Mouse (Mus musculus): ENCODE measurements around the gene Olfr967. TPM values are rescaled to one million over a fixed set of nuclear protein-coding genes. Genes with fewer than 3 reads are reported as not detected.
"Not testable (repeated sequence)": the region's sequence is repeated elsewhere in the genome, so short reads cannot be mapped to it uniquely, and the experiment has no call there.

The Olfr967 gene
- not detected in 2 replicates for polyA plus RNA-seq (2012; ENCODE audit: insufficient read depth, insufficient read length, missing spikeins)

GRCm38 (mm10) chr9:39745949-39746348, at the start of gene Olfr967:
Gene Olfr967 (plus strand): TSS chr9:39746249.
- H3K27ac ChIP-seq (replicated peaks; ENCODE audit: low read depth, low read length), result no peak within 1 kb of the TSS
- no peak within 1 kb of the TSS for H3K4me3 ChIP-seq (ENCODE audit: insufficient read depth, low read depth, low read length)
- H3K4me1 ChIP-seq (ENCODE audit: control insufficient read depth, insufficient read depth, insufficient read length, low read length), result no peaks in the 10 kb centered on the region

GRCm38 (mm10) chr9:39701123-39701522, 44.9 kb upstream of the Olfr967 start:
- H3K27ac ChIP-seq (replicated peaks; ENCODE audit: low read depth, low read length); H3K4me1 ChIP-seq (ENCODE audit: control insufficient read depth, insufficient read depth, insufficient read length, low read length); H3K4me3 ChIP-seq (ENCODE audit: insufficient read depth, low read depth, low read length): not testable (repeated sequence)

DNA sequence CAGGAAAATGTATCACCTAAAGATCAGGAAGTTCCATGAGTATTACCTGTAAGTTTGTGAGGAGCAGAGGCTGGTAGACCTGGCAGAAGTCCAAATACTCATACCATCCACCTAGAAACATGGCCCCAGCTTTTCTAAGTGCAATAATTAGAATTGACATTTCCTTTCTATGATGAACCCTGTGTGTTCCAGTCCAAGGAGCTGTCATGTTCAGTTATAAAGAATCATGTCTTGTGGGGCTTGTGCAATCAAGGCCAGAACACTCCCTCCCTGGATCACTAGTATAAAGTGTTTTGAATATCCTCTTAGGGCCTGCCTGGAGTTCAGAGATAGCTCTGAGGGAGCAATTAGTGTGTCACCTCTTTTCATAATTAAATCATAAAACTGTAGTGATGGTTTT, 39.0 kb upstream of the Olfr967 start, which contains the start of gene Olfr149:
Gene Olfr149, minus strand, starts transcription at position 101 of the 400 bp plus-strand sequence.
- Histone ChIP-seq H3K27ac (replicated peaks; ENCODE audit: low read depth, low read length) (no peak within 1 kb of the TSS), H3K4me3 (ENCODE audit: insufficient read depth, low read depth, low read length) (no peak within 1 kb of the TSS), H3K4me1 (ENCODE audit: control insufficient read depth, insufficient read depth, insufficient read length, low read length) (no peaks in the 10 kb centered on the region)

- Histone ChIP-seq H3K4me3 (ENCODE audit: insufficient read depth, low read depth, low read length) (no peak overlapping the region), H3K4me1 (ENCODE audit: control insufficient read depth, insufficient read depth, insufficient read length, low read length) (no peaks in the 10 kb centered on the region), H3K27ac (replicated peaks; ENCODE audit: low read depth, low read length) (no peak overlapping the region)
Observed at GRCm38 (mm10) chr9:39708958-39709357, 37.1 kb upstream of the Olfr967 start.

GRCm38 (mm10) chr9:39711053-39711452, 35.0 kb upstream of the Olfr967 start, which contains the start of gene Olfr965:
Gene Olfr965 (plus strand): TSS chr9:39711353.
- Histone ChIP-seq H3K4me1 (ENCODE audit: control insufficient read depth, insufficient read depth, insufficient read length, low read length) (no peaks in the 10 kb centered on the region), H3K4me3 (ENCODE audit: insufficient read depth, low read depth, low read length) (no peak within 1 kb of the TSS), H3K27ac (replicated peaks; ENCODE audit: low read depth, low read length) (no peak within 1 kb of the TSS)

- H3K27ac ChIP-seq (replicated peaks; ENCODE audit: low read depth, low read length), result no peak within 1 kb of the TSS
- H3K4me3 ChIP-seq (ENCODE audit: insufficient read depth, low read depth, low read length), result no peak within 1 kb of the TSS
- no peaks in the 10 kb centered on the region for H3K4me1 ChIP-seq (ENCODE audit: control insufficient read depth, insufficient read depth, insufficient read length, low read length)
Observed at GRCm38 (mm10) chr9:39730678-39731077, 15.4 kb upstream of the Olfr967 start, which contains the start of gene Olfr150. Gene Olfr150 (plus strand): TSS chr9:39730978.

DNA sequence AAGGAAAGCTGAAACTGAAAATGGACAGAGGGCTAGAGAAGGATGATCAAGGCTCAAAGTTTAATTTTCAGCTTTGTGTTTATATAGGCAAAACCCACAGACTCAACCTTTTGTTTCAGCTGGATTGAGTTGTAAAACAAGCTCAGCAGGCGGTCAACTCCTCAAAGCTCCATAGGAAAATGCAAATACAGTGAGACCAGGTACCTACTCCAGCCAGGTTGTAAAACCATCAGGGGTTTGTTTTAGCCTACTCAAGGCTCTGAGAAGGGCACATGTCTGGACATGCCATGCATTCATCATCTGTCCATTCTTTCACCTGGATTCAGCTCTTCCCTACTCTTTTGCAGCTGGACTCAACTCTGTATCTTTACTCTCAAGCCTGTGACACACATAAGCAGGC, 5.3 kb upstream of the Olfr967 start:
- no peak overlapping the region for H3K4me3 ChIP-seq (ENCODE audit: insufficient read depth, low read depth, low read length)
- no peak overlapping the region for H3K27ac ChIP-seq (replicated peaks; ENCODE audit: low read depth, low read length)
- H3K4me1 ChIP-seq (ENCODE audit: control insufficient read depth, insufficient read depth, insufficient read length, low read length), result no peaks in the 10 kb centered on the region

DNA sequence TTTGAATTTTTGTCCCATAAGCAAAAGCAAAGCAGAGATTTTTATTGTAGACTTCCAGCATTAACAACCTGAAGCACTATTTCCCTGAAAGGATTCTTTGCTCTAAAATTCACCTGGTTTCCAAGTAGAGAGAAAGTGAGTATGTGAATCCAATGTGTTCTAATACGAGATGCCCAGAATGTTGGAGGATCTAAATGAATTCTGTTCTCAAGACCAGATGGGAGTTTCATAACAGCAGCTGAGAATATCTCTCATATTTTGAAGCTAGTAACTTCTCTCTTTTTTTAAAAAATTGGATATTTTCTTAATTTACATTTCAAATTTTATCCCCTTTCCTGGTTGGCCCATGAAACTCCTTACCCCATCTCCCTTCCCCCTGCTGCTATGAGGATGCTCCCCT, 379 bp downstream of the Olfr967 start:
- H3K27ac ChIP-seq (replicated peaks; ENCODE audit: low read depth, low read length), result no peak overlapping the region
- H3K4me3 ChIP-seq (ENCODE audit: insufficient read depth, low read depth, low read length), result no peak overlapping the region
- H3K4me1 ChIP-seq (ENCODE audit: control insufficient read depth, insufficient read depth, insufficient read length, low read length), result no peaks in the 10 kb centered on the region

DNA sequence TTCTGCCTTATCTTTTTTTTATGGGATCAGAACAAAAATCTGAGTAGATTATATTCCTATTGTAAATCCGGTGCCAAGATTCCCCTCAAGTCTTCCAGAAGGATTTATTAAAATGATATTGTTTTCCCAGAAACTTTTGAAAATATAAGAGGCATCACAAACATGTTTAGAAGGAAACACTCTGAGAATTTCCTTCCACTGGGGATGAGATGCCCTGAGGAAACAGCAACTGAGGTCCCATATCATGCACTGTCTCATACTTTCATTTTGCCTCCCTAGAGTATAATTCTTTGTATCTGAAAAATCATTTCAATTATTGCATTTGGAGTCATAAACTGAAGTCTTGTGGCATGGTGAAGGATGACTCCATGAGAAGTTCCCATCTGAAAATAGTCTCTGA, 37.1 kb downstream of the Olfr967 start, which contains the start of gene Olfr968:
Gene Olfr968, minus strand, starts transcription at position 101 of the 400 bp plus-strand sequence.
- H3K4me1 ChIP-seq (ENCODE audit: control insufficient read depth, insufficient read depth, insufficient read length, low read length), result no peaks in the 10 kb centered on the region
- H3K4me3 ChIP-seq (ENCODE audit: insufficient read depth, low read depth, low read length), result no peak within 1 kb of the TSS
- H3K27ac ChIP-seq (replicated peaks; ENCODE audit: low read depth, low read length), result no peak within 1 kb of the TSS

DNA sequence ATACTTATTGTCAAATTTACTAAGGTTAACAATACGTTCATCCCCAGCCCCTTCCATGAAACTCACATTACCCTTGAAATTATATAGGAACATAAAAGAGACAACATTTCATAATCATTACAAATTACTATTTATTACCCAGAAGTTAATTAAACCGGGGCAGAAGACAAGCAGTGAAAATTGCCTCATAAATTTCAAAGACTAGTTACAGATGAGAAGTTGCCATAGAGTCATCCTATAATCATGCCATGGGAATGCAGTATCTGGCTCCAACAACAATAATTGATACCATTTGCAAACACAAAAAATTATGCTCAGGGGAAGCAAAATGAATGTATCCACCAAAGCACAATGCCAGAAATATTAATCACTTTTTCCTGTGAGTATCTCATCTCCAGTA, 44.5 kb downstream of the Olfr967 start, which contains the start of gene Olfr969:
Gene Olfr969, plus strand, starts transcription at position 388 of the 400 bp plus-strand sequence.
- Histone ChIP-seq H3K27ac (replicated peaks; ENCODE audit: low read depth, low read length) (no peak within 1 kb of the TSS), H3K4me1 (ENCODE audit: control insufficient read depth, insufficient read depth, insufficient read length, low read length) (no peaks in the 10 kb centered on the region), H3K4me3 (ENCODE audit: insufficient read depth, low read depth, low read length) (no peak within 1 kb of the TSS)

Other genes with a start within 250 kb of the Olfr967 start
- not detected in 2 replicates for gene Olfr957, start 230.4 kb upstream of the Olfr967 start, polyA plus RNA-seq (2012; ENCODE audit: insufficient read depth, insufficient read length, missing spikeins)
- not detected in 2 replicates for gene Olfr958, start 192.2 kb upstream of the Olfr967 start, polyA plus RNA-seq (2012; ENCODE audit: insufficient read depth, insufficient read length, missing spikeins)
- not detected in 2 replicates for gene Olfr959, start 170.7 kb upstream of the Olfr967 start, polyA plus RNA-seq (2012; ENCODE audit: insufficient read depth, insufficient read length, missing spikeins)
- gene AW551984, start 141.8 kb upstream of the Olfr967 start, polyA plus RNA-seq (2012; ENCODE audit: insufficient read depth, insufficient read length, missing spikeins), result not detected in 2 replicates
- gene Olfr148, start 135.6 kb upstream of the Olfr967 start, polyA plus RNA-seq (2012; ENCODE audit: insufficient read depth, insufficient read length, missing spikeins), result not detected in 2 replicates
- gene Olfr960, start 124.9 kb upstream of the Olfr967 start, polyA plus RNA-seq (2012; ENCODE audit: insufficient read depth, insufficient read length, missing spikeins), result not detected in 2 replicates
- gene Olfr961, start 101.2 kb upstream of the Olfr967 start, polyA plus RNA-seq (2012; ENCODE audit: insufficient read depth, insufficient read length, missing spikeins), result not detected in 2 replicates
- not detected in 2 replicates for gene Olfr963, start 79.0 kb upstream of the Olfr967 start, polyA plus RNA-seq (2012; ENCODE audit: insufficient read depth, insufficient read length, missing spikeins)
- gene Olfr149, start 39.1 kb upstream of the Olfr967 start, polyA plus RNA-seq (2012; ENCODE audit: insufficient read depth, insufficient read length, missing spikeins), result not detected in 2 replicates
- not detected in 2 replicates for gene Olfr965, start 34.9 kb upstream of the Olfr967 start, polyA plus RNA-seq (2012; ENCODE audit: insufficient read depth, insufficient read length, missing spikeins)
- not detected in 2 replicates for gene Olfr150, start 15.3 kb upstream of the Olfr967 start, polyA plus RNA-seq (2012; ENCODE audit: insufficient read depth, insufficient read length, missing spikeins)
- gene Olfr968, start 37.0 kb downstream of the Olfr967 start, polyA plus RNA-seq (2012; ENCODE audit: insufficient read depth, insufficient read length, missing spikeins), result not detected in 2 replicates
- not detected in 2 replicates for gene Olfr969, start 44.7 kb downstream of the Olfr967 start, polyA plus RNA-seq (2012; ENCODE audit: insufficient read depth, insufficient read length, missing spikeins)
- not detected in 2 replicates for gene Olfr970, start 62.6 kb downstream of the Olfr967 start, polyA plus RNA-seq (2012; ENCODE audit: insufficient read depth, insufficient read length, missing spikeins)
- gene Olfr971, start 90.6 kb downstream of the Olfr967 start, polyA plus RNA-seq (2012; ENCODE audit: insufficient read depth, insufficient read length, missing spikeins), result not detected in 2 replicates
- not detected in 2 replicates for gene Olfr972, start 120.2 kb downstream of the Olfr967 start, polyA plus RNA-seq (2012; ENCODE audit: insufficient read depth, insufficient read length, missing spikeins)
- gene Olfr229, start 161.1 kb downstream of the Olfr967 start, polyA plus RNA-seq (2012; ENCODE audit: insufficient read depth, insufficient read length, missing spikeins), result not detected in 2 replicates
- gene Olfr974, start 191.3 kb downstream of the Olfr967 start, polyA plus RNA-seq (2012; ENCODE audit: insufficient read depth, insufficient read length, missing spikeins), result not detected in 2 replicates
- not detected in 2 replicates for gene Olfr975, start 205.8 kb downstream of the Olfr967 start, polyA plus RNA-seq (2012; ENCODE audit: insufficient read depth, insufficient read length, missing spikeins)
- not detected in 2 replicates for gene Olfr976, start 214.9 kb downstream of the Olfr967 start, polyA plus RNA-seq (2012; ENCODE audit: insufficient read depth, insufficient read length, missing spikeins)
- gene Olfr978, start 245.9 kb downstream of the Olfr967 start, polyA plus RNA-seq (2012; ENCODE audit: insufficient read depth, insufficient read length, missing spikeins), result not detected in 2 replicates

Measured in brown adipose tissue, adult 24 weeks (tissue).